Mouse (Mus musculus) liver, embryonic 13.5 days (tissue): ENCODE data around the gene Tmprss11a. TPM values are rescaled to one million over a fixed set of nuclear protein-coding genes. Genes with fewer than 3 reads are reported as not detected.

Source experiments
- ATAC-seq: fragments of 200-750 bp; cut with Nextera tagmentation; 2 replicates; pipeline ENCODE4 v1.8.0; 2017; ENCODE audit warnings: low read depth, mild to moderate bottlenecking, moderate number of reproducible peaks, moderate library complexity
- DNase-seq: peaks from one replicate; pipeline ENCODE4 v3.0.0; 2022
- H3K27ac ChIP-seq: fragments of 300-500 bp; sonication (generic); 2 replicates; pipeline ENCODE4 v1.5.1; 2015; ENCODE audit warnings: moderate library complexity, mild to moderate bottlenecking, inconsistent platforms
- H3K27me3 ChIP-seq: fragments of 300-500 bp; sonication (generic); 2 replicates; pipeline ENCODE4 v1.6.1; 2015; ENCODE audit warnings: mild to moderate bottlenecking, inconsistent platforms
- H3K36me3 ChIP-seq: fragments of 300-500 bp; sonication (generic); 2 replicates; pipeline ENCODE4 v1.6.1; 2015; ENCODE audit warnings: mild to moderate bottlenecking, inconsistent platforms
- H3K4me1 ChIP-seq: fragments of 300-500 bp; sonication (generic); replicated peaks from 2 replicates; pipeline ENCODE4 v1.6.1; 2015; ENCODE audit warnings: inconsistent platforms
- H3K4me2 ChIP-seq: fragments of 300-500 bp; sonication (generic); 2 replicates; pipeline ENCODE4 v1.6.1; 2015; ENCODE audit warnings: inconsistent platforms, mild to moderate bottlenecking, moderate library complexity
- H3K4me3 ChIP-seq: fragments of 300-500 bp; sonication (generic); replicated peaks from 2 replicates; pipeline ENCODE4 v1.5.1; 2015; ENCODE audit warnings: mild to moderate bottlenecking, inconsistent platforms
- H3K9ac ChIP-seq: fragments of 300-500 bp; sonication (generic); 2 replicates; pipeline ENCODE4 v1.6.1; 2015; ENCODE audit warnings: mild to moderate bottlenecking, inconsistent platforms
- H3K9me3 ChIP-seq: fragments of 300-500 bp; sonication (generic); replicated peaks from 2 replicates; pipeline ENCODE4 v1.6.1; 2016; ENCODE audit warnings: inconsistent platforms
- WGBS: fragments of 180-500 bp; shearing (Covaris S2); methylation state at CpG from one replicate; pipeline ENCODE4 v1.1.7; 2015; ENCODE audit not compliant: insufficient replicate concordance; 5-methylcytosine and 5-hydroxymethylcytosine counted together
- polyA plus RNA-seq: library from polyadenylated mRNA; unstranded; fragments of >200 nt; fragmentation: Nextera tagmentation; extraction: Ambion mirVana; gene quantifications from 2 replicates; pipeline ENCODE4 v1.2.1, GENCODE M21; 2015

The Tmprss11a gene
- polyA plus RNA-seq, 1 experiment from 2014 or later: not detected

GRCm38 (mm10) chr5:86419494-86419893, 49.3 kb downstream of the Tmprss11a start:
- H3K9ac ChIP-seq: no peak overlapping the region
- H3K36me3 ChIP-seq: no peaks in the 10 kb centered on the region
- no peak for ATAC-seq
- no peaks in the 10 kb centered on the region for H3K27me3 ChIP-seq
- no peaks in the 10 kb centered on the region for H3K4me1 ChIP-seq
- no peak overlapping the region for H3K4me3 ChIP-seq
- no peak overlapping the region for H3K27ac ChIP-seq
- no peaks in the 10 kb centered on the region for H3K9me3 ChIP-seq
- no peak overlapping the region for H3K4me2 ChIP-seq
- WGBS: 16% methylated on average over 4 of the region's 4 CpGs
- DNase-seq: no peak

- H3K9ac ChIP-seq: no peak overlapping the region
- H3K4me2 ChIP-seq: no peak overlapping the region
- H3K27me3 ChIP-seq: no peaks in the 10 kb centered on the region
- H3K36me3 ChIP-seq: no peaks in the 10 kb centered on the region
- H3K4me3 ChIP-seq: no peak overlapping the region
- 64% methylated on average over 7 of the region's 7 CpGs for WGBS
- no peak overlapping the region for H3K27ac ChIP-seq
- H3K4me1 ChIP-seq: no peaks in the 10 kb centered on the region
- ATAC-seq (no peak), DNase-seq (no peak)
- no peaks in the 10 kb centered on the region for H3K9me3 ChIP-seq
Observed at GRCm38 (mm10) chr5:86414280-86414679, 54.5 kb downstream of the Tmprss11a start.

GRCm38 (mm10) chr5:86410815-86411214, 58.0 kb downstream of the Tmprss11a start:
- no peak overlapping the region for H3K4me3 ChIP-seq
- ATAC-seq: no peak
- 22% methylated on average over 3 of the region's 3 CpGs for WGBS
- no peaks in the 10 kb centered on the region for H3K27me3 ChIP-seq
- DNase-seq: no peak
- H3K9me3 ChIP-seq: no peaks in the 10 kb centered on the region
- no peaks in the 10 kb centered on the region for H3K36me3 ChIP-seq
- H3K4me2 ChIP-seq: no peak overlapping the region
- no peak overlapping the region for H3K27ac ChIP-seq
- H3K9ac ChIP-seq: no peak overlapping the region
- H3K4me1 ChIP-seq: no peaks in the 10 kb centered on the region

DNA sequence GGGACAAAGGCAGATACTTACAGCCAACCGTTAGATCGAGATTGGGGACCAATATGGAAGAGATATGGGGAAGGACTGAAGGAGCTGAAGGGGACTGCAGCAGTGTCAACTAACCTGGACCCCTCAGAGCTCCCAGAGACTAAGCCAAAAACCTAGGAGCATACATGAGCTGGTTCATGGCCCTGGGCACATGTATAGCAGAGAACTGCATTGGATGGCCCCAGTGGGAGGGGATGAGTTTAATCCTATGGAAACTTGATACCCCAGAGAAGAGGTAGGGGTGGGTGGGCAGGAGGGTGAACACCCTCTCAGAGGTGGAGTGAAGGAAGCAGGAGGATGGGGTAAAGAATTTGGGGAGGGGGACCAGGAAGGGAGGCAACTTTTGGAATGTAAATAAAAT, 60.8 kb downstream of the Tmprss11a start:
- ATAC-seq (no peak), DNase-seq (no peak)
- Histone ChIP-seq H3K27me3 (no peaks in the 10 kb centered on the region), H3K27ac (no peak overlapping the region), H3K9me3 (no peaks in the 10 kb centered on the region), H3K4me2 (no peak overlapping the region), H3K9ac (no peak overlapping the region), H3K4me1 (no peaks in the 10 kb centered on the region), H3K4me3 (no peak overlapping the region), H3K36me3 (no peaks in the 10 kb centered on the region)
- WGBS: 68% methylated on average over 2 of the region's 2 CpGs

- Histone ChIP-seq H3K4me2 (no peak overlapping the region), H3K4me3 (no peak overlapping the region), H3K36me3 (no peaks in the 10 kb centered on the region), H3K9ac (no peak overlapping the region), H3K27me3 (no peaks in the 10 kb centered on the region), H3K9me3 (no peaks in the 10 kb centered on the region), H3K27ac (no peak overlapping the region), H3K4me1 (no peaks in the 10 kb centered on the region)
- WGBS: 79% methylated on average over 3 of the region's 3 CpGs
- DNase-seq (no peak), ATAC-seq (no peak)
Observed at GRCm38 (mm10) chr5:86407191-86407590, 61.6 kb downstream of the Tmprss11a start.

DNA sequence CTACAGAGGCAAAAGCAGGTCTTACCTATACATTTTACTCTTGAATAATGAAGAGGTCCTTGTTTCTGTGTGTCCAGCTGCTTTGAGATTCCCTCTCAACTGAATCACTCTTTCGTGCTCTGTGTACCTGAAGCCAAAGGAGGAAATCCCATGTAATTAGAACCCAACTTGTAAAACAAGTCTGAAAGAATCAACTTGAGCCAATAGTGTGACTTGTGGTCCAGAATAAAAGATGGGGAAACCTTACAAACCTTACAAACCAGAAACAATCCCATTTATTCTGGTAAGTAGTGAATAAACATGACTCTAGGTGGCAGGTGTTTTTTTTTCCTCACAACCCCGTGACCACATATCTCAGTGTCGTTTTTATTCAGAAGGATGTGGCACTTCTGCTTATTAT, 95.5 kb downstream of the Tmprss11a start, which contains the start of gene Tmprss11d:
TSS of gene Tmprss11d (minus strand) at position 101 of the 400 bp plus-strand sequence.
- no peak within 1 kb of the TSS for H3K27ac ChIP-seq
- H3K4me3 ChIP-seq: no peak within 1 kb of the TSS
- no peaks in the 10 kb centered on the region for H3K36me3 ChIP-seq
- H3K4me2 ChIP-seq: no peak within 1 kb of the TSS
- no peak within 1 kb of the TSS for H3K9ac ChIP-seq
- WGBS: 52% methylated on average over 3 of the region's 3 CpGs
- DNase-seq (no peak), ATAC-seq (no peak)
- no peaks in the 10 kb centered on the region for H3K4me1 ChIP-seq
- H3K27me3 ChIP-seq: no peaks in the 10 kb centered on the region
- H3K9me3 ChIP-seq: no peaks in the 10 kb centered on the region

Other genes starting within 250 kb of the Tmprss11a start
- not detected in 2 replicates for gene Tmprss11c, start 179.7 kb downstream of the Tmprss11a start, polyA plus RNA-seq
- gene Tmprss11d, start 95.6 kb downstream of the Tmprss11a start, polyA plus RNA-seq: not detected in 2 replicates
- not detected in 2 replicates for gene Tmprss11g, start 49.6 kb upstream of the Tmprss11a start, polyA plus RNA-seq
- gene Tmprss11f, start 163.4 kb upstream of the Tmprss11a start, polyA plus RNA-seq: not detected in 2 replicates
- not detected in 2 replicates for gene Tmprss11b, start 207.4 kb upstream of the Tmprss11a start, polyA plus RNA-seq